Mouse (Mus musculus): ENCODE data around the gene Cdk4.

The Cdk4 gene

DNA sequence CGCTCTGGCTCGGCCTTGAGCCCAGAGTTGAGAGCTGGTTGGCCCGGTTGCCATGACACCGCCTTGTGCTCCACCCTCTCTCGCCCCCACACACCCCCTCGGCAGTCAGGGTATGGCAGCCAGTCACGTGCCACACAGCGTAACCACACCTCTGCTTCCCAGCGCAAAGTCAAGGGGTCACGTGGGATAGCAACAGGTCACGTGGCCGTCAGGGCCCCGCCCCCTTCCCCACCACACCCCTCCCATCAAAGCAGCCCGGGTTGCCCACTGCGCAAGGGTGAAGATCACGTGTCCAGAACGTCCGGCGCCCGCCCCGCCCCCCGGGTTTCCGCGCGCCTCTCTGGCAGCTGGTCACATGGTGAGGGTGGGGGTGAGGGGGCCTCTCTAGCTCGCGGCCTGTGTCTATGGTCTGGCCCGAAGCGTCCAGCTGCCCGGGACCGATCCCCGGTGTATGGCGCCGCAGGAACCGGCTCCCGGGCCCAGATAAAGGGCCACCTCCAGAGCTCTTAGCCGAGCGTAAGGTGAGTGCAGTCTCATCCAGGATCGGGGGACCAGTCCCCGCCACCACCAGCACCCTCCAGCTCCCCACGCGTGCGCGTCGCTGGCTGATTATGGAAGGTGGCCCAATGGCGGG lies at the start of gene Cdk4:
Gene Cdk4, plus strand, starts transcription at position 296 of the 634 bp plus-strand sequence.
- DNase-seq (ENCODE audit: low spot score), result peak; percentile 99

DNA sequence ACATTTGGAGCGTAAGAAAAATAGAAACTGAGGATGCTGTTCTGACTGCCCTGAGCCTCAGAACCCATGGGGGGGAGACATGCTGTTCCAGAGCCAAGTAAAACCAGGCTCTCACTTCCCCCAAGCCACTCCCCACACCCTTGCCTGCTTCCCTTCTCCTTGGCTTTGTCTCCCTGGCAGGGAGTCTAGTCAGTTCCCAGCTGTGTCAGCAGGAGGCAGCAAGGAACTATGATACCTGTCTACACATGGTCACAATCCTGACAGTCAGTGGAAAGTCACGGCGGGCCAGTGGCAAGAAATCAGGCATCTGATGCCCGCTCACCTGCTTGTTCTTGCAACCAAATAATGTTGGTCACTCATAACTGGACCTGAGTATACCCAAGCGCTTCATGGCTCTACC lies 46.8 kb upstream of the Cdk4 start:
- no peak for DNase-seq (ENCODE audit: low spot score)

GRCm38 (mm10) chr10:127017071-127017470 lies 46.3 kb upstream of the Cdk4 start:
- DNase-seq (ENCODE audit: low spot score), result no peak

DNA sequence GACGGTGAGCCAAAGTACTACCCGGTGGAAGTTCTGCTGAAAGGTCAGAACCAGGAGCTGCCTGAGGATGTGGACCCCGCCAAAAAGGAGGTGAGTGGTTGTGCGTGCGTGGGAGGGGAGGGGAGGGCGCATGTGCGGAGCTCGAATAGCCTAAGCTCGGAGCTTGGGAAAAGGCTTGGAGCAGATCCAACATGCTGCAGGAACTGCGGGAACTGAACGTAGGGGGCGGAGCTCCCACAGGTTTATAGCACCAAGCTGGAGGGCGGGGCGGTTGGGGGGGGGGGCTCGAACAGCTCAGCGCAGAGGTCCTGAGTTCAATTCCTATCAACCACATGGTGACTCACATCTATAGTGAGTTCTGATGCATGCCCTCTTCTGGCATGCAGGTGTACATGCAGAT lies 44.9 kb upstream of the Cdk4 start:
- DNase-seq (ENCODE audit: low spot score), result no peak

- peak; percentile 94 for DNase-seq (ENCODE audit: low spot score)
Observed at GRCm38 (mm10) chr10:127030336-127031296, 32.7 kb upstream of the Cdk4 start, which contains the start of gene Tsfm. Gene Tsfm, minus strand, starts transcription at chr10:127030840.

- no peak for DNase-seq (ENCODE audit: low spot score)
Observed at GRCm38 (mm10) chr10:127033301-127033741, 30.0 kb upstream of the Cdk4 start.

DNA sequence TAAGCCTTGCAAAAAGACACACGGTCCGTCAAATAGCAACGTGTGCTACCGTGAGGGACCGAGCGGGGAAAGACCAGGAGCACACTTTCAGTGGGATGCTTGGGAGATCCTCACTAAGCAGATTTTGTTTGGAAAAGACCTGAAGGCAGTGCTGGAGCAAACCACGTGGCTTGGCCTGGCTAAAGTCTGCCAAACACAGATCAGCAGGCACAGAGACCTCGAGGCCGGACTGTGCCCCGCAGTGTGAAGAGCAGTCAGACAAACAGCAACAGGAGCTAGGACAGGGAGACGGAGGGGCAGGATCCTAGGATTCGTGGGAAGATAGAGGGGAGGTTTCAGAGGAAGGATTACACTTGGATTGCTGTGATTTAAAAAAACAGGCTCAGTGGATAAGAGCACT lies 27.1 kb upstream of the Cdk4 start:
- DNase-seq (ENCODE audit: low spot score), result no peak

DNA sequence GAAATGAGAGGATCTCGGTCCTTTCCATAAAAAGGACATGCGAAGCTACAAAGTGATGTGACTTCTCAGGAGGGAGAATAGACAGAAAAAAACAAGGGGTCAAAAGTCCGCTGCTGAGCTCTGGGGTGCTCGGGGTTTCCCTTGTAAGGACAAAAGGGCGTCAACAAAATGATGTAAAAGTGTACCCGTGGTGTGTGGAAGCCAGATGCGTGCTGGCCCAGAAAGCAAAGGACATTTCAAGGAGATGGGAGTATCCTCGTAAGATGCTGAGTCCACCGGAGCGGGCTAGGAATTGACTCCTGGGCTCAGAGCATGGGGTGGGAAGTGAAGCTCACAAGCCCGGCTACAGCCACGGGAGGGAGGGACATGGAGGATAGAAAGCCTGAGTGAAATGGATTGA lies 25.7 kb upstream of the Cdk4 start:
- no peak for DNase-seq (ENCODE audit: low spot score)

DNA sequence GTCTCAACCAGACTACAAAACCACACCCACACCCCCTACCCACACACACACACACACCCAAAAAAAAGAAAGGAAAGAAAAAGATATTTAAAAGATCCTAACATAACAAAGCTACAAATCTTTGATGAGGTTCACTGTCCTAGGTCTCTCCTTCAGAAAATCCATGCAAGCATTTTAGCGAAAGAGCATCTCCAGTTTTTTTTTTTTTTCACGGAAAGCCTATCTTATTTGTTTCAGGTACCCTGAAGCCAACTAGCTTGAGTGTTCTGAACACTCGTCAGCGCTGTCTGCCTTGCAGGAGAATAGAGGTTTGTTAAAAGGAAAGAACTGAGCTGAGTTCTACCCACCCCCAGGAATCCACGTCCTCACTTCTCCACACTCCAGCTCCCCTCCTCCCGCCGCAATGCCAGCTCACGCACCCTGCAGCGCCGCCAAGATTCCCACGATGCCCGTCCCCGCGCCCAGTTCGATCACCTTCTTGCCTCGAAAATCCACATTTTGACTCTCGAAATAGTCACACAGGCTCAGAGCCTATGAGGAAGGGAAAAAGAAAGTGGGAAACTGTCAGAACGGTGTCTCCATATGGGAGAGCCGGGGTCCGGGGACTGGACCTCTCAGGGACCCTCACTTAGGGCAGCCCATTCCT lies 22.6 kb upstream of the Cdk4 start:
- no peak for DNase-seq (ENCODE audit: low spot score)

DNA sequence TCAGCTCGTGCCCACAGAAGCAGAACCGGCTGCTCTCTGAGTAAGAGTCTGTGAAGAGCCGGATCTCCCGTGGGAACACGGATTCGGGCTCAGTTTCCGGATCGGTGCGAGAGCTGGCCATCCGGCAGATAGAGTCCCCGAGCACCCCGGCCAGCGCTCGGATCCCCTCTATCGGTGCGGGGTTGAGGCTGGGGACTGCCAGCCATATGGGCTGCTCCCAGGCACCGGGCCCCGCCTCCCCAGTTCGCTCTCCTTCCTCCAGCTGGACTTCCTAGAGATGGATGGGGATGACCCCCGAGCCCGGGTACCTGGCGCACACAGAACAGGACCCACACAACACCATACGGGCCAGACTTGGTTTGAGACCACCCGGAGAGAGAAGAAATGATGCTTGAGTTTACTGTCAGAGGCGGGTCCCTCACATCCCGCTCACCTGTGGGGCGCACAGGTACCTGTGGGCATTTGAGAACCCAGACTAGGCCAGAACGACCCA lies 22.0 kb upstream of the Cdk4 start, which contains the start of the genes Mettl1 and Eef1akmt3:
Gene Mettl1, plus strand, starts transcription at position 141 of the 493 bp plus-strand sequence.
Gene Eef1akmt3, minus strand, starts transcription at position 240 of the 493 bp plus-strand sequence.
- DNase-seq (ENCODE audit: low spot score), result peak; percentile 52

DNA sequence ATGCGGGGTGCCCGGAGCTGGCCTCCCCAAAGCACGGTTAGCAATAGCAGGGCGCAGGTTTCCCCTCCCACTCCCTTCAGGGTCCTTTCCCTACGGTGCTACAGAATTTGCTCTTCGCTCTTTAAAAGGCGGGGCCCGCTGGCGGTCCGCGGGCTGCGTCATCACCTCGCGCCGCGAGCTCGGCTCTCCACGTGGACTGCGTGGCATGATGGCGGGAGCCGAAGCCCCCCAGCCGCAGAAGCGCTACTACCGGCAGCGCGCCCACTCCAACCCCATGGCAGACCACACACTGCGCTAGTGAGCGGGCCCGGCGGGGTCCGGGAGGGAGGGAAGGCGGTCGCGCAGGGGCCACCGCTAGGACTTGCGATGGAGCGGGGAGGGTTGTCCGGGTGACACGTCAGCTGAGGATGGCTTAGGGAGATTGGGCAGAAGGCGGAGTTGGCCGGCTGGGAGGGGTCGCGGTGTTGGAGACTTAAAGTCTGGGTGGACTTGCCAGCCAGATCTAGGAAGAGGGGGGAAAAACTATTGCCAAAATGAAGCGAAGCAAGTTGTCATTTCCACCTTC lies 21.5 kb upstream of the Cdk4 start:
- DNase-seq (ENCODE audit: low spot score), result peak; percentile 95

DNA sequence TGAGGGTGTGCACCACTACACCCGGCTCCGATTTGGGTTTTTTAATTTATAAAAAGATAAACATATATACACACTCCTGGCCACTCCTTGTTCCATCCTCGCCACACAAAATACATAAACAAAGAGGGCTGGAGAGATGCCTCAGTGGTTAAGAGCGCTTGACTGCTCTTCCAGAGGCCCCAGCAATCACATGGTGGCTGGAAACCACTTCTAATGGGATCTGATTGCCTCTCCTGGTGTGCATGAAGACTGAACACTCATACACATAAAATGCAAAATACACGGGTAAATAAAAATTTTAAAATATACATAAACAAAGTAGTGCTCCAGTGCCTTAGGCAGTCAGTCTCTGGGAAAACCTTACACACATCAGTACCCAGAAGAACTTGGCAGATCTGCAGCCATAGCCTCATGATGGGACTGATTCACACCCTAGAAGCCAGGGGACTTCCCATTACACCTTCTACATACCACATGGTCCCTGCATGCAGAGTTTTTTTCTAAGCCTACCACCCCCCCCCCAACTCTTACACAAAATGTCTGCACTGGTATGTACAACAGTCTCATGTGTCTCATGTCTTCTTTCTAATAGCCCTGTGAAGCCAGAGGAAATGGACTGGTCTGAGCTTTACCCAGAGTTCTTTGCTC lies 20.7 kb upstream of the Cdk4 start:
- no peak for DNase-seq (ENCODE audit: low spot score)

DNA sequence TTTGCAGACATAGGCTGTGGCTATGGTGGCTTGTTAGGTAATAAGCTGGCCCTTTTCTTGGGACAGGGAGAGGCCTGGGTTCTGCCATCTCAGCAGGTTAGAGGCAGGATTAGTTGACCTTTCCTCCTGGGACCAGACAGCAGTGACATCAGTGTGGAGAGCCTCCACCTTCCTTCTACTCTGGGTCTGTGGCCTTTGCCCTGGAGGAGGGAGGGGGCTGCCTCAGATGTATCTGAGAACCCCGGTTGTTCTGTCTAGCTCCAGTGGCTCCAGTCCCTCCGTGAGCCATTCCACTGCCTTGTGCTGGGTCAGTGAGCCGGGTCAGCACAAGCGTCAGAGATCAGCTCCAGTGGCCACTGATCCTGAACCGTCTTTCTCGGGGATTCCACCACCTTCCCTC lies 20.1 kb upstream of the Cdk4 start:
- no peak for DNase-seq (ENCODE audit: low spot score)

DNA sequence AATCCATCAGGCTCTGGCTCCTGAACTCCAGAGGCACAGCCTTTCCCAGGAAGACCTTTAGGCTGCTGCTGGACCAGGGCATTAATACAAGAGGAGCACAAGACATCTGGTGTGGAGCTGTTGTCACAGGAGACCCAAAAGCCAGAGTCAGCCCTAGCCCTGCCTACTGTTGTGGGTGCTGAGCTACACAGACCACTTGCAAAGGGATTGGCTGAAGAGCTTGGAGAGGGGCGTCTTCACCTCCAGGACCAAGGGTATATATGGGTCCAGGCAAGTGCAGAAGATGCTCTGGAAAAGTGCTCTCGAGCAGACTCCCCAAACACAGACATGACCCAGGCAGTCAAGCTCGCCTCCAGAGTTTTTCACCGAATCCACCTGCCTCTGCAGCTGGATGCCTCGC lies 15.4 kb upstream of the Cdk4 start, which contains the start of gene Cyp27b1:
Gene Cyp27b1, plus strand, starts transcription at position 297 of the 400 bp plus-strand sequence.
- DNase-seq (ENCODE audit: low spot score), result no peak

DNA sequence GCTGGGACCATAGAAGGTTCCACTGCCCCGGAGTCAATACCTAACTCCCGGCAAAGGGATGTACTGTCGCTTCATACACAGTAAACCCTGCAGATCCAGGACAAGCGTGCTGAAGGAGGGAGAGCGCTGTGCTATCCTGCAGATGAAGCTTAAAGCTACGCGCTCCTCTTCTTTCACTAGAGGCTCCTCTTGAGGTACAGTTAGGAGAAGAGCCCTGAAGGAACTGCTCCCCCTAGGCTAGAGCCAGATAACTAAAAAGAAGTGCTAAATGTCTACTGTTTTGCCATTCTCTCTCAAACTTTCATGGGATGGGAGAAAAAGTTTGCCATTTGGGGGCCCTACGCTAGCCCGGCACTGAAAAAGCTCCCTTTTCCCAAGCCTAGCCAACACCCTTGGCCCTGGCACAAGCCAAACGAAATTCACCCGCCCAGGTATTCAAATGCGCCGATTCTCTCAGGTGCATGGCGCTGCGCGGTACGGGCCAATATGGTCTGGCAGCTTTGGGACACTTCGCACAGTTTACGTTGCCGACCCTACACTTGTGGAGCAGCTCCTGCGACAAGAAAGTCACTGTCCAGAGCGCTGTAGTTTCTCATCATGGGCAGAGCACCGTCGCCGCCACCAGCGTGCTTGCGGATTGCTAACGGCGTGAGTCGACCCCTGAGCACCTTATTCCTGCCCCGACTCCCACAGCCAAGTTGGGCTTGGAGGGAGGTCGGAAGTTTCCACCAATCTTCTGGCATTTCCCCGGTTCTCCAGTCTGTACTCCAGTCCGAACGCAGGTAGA lies 14.5 kb upstream of the Cdk4 start:
- no peak for DNase-seq (ENCODE audit: low spot score)

DNA sequence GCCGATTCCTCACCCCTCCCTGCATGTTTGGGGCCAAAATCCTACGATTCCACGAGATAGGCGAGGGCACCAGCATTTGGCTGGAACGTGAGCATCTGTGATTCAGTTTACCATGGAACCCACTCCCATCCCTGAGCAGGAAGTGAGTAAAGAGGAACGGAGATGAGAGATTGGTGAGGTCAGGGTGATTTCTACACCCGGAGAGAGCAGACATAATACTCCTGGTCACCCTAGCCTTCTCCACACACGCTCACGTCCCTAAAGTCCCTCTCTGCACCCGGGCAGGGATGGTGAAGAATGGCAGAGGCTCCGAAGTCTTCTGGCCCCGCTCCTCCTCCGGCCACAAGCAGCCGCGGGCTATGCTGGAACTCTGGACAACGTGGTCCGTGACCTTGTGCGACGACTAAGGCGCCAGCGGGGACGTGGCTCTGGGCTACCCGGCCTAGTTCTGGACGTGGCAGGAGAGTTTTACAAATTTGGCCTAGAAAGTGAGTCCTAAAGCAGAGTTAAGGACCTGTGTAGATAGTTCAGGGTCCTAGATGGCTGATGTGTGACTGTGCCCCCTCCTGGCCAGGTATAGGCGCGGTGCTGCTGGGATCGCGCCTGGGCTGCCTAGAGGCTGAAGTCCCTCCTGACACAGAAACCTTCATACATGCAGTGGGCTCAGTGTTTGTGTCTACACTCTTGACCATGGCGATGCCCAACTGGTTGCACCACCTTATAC lies 13.8 kb upstream of the Cdk4 start:
- no peak for DNase-seq (ENCODE audit: low spot score)

DNA sequence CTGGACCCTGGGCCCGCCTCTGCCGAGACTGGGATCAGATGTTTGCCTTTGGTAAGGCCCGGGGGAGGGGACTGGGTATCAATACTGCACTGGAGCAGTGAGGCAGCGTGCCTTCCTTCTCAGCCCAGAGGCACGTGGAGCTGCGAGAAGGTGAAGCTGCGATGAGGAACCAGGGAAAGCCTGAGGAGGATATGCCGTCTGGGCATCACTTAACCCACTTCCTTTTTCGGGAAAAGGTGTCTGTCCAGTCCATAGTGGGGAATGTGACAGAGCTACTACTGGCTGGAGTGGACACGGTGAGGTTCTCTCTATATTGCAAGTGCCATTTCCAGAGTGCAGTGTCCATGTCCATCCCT lies 13.2 kb upstream of the Cdk4 start:
- no peak for DNase-seq (ENCODE audit: low spot score)

DNA sequence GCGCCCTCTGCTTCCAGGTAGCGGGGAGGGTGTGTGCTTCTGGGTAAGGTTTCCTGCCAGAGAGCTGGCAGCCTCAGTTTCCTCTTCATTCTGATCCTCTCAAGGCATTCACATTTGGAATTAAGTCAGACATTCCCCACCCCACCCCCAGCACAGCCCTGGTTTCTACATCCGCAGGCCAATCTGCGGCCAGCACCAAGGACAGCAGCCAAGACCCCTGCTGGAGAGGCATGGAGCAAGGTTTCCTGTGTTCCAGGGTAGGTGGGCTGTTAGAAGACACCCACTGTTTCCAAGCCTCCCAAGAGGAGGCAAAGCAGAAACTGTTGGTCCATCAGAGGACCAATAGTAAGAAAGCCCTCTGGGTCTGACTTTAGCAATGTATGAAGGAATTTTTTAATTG lies 8.7 kb upstream of the Cdk4 start:
- DNase-seq (ENCODE audit: low spot score), result no peak

GRCm38 (mm10) chr10:127055406-127055805 lies 7.9 kb upstream of the Cdk4 start:
- DNase-seq (ENCODE audit: low spot score), result no peak

GRCm38 (mm10) chr10:127056490-127056889 lies 6.8 kb upstream of the Cdk4 start:
- DNase-seq (ENCODE audit: low spot score), result no peak
